Mouse (Mus musculus) kidney, postnatal 36 days (tissue): ENCODE measurements around the gene Plekhm2.

Source experiments
- DNase-seq, 2 experiments: peaks; one replicate each; pipeline ENCODE4 v3.0.0; 2021 to 2022; ENCODE audit warnings: mixed read lengths in 2 of 2

The Plekhm2 gene

GRCm38 (mm10) chr4:141664799-141665198 lies at the start of gene Plekhm2:
TSS of gene Plekhm2 (minus strand) at chr4:141664899.
- DNase-seq = no peak

DNA sequence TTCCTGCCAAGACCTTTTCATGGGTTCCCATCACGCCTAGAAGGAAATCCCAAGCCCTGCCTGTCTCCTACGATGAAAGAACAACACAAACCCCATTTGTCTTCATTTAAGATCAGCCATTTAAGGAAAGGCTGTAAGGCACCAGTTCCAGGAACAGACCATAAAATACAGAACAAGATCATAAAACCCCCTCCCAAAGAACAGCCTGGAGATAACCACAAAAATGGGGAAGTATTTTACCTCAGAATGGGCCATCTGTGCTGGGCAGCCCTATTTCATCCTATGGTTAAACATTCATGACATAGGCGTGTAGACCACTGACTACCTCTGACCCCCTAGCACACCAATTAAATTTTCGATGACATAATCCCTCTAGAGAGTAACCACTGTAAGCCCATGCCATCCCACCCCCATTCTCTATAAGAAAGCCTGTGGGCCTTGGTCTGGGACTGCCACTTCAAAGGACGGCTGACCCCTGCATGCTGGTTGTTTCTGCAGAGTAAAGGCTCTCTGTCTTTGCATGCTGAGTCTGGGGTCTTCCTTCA lies 49.0 kb upstream of the Plekhm2 start:
- DNase-seq = no peak

DNA sequence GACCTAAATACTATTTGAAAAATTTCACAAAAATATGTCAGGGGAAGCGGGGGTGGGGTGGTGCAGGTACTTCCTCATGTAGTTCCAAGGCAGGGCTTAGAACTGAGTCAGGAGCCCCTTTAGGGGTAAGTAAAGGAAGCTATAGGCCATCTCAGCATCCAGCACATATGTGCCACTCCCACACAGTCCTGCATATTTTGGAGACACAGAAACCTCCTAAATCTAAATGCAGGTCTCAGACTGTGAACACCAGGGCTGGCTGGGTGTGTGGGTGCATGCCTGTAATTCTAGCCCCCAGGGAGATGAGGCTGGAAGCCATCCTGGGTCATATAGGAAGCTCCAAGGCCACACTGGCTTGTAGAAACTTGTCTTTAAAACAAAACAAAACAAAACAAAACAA lies 46.6 kb upstream of the Plekhm2 start:
- no peak for DNase-seq

- DNase-seq = no peak
Measured at GRCm38 (mm10) chr4:141708971-141709370, 44.3 kb upstream of the Plekhm2 start.

GRCm38 (mm10) chr4:141708005-141708404 lies 43.3 kb upstream of the Plekhm2 start:
- no peak for DNase-seq

DNA sequence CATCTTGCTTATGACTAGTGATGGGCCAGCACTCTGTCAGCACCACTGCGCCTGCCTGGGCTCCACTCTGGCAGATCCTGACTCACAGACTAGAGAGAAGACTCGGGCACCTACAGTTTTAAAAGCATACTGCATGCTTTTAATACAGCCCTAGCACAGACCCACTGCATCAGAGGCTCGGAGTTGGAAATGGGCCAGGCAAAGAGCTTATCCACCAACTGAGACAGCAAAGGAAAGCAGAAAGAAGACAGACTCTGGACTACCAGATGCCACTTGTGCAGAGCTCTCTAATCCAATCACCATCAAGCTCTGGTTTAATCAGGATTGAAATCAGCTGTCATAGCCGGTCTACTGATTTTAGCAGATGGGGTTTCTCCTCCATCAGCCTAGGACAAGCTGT lies 40.6 kb upstream of the Plekhm2 start:
- no peak for DNase-seq

DNA sequence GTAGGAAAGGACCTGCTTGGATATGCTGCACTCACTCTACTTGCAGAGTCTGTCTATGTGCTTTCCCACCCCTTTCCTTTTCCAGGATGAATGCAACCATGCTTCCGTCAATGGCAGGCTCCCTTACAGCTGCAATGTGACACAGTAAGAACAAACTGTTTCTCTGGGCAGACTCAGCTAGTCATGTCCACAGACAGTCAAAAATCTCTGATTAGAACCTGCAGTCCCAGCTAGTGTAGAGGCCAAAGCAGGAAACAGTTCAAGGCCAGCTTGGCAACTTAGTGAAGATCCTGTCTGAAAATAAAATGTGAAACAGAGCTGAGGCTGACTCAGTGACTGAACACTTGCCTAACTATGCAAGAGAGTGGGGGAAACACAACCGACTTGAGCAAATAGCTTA lies 39.9 kb upstream of the Plekhm2 start:
- no peak for DNase-seq

GRCm38 (mm10) chr4:141694719-141695118 lies 30.0 kb upstream of the Plekhm2 start:
- DNase-seq = no peak

DNA sequence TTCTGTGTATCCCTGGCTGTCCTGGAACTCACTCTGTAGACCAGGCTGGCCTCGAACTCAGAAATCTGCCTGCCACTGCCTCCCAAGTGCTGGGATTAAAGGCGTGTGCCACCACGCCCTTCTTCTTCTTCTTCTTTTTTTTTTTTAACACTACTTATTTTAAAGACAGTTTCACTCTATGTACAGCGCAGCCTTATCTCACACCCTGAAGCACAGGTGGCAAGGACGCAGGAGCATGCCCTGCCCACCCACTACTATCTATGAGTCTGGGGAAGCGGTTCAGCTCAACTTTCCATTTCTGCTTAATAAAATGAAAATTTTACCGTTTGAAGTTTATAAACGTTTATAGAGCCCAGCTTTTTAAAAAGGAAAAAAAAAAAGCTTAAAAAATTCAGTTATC lies 23.8 kb upstream of the Plekhm2 start:
- DNase-seq = no peak

- DNase-seq = no peak
Measured at GRCm38 (mm10) chr4:141686525-141686924, 21.8 kb upstream of the Plekhm2 start.

GRCm38 (mm10) chr4:141686093-141686492 lies 21.4 kb upstream of the Plekhm2 start:
- no peak for DNase-seq

DNA sequence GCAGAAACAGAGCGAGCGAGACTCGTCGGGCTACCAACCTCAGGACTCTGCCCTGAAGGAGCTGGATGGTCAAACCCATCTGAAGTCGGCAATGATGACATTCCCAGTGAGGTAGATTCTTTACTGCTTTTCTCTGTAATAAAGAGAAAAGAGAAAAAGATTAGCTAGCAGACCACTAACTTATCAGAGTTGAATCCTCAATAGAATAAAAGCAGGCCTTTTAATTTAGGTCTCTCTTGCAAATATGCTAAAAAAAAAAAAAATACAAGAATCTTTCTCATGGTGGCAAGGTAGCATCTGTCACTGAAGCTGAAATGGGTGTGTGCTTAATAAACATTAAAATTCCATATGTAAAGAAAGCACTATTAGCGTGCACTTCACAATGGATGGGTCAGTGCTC lies 20.8 kb upstream of the Plekhm2 start, which contains the start of gene Rsc1a1:
TSS of gene Rsc1a1 (minus strand) at position 101 of the 400 bp plus-strand sequence.
- DNase-seq = no peak

- no peak for DNase-seq
Measured at GRCm38 (mm10) chr4:141682706-141683230, 18.1 kb upstream of the Plekhm2 start.

- DNase-seq = peak in 1 of 2 experiments; percentile 23
Measured at GRCm38 (mm10) chr4:141681767-141682166, 17.1 kb upstream of the Plekhm2 start.

GRCm38 (mm10) chr4:141680892-141681291 lies 16.2 kb upstream of the Plekhm2 start:
- DNase-seq = no peak

DNA sequence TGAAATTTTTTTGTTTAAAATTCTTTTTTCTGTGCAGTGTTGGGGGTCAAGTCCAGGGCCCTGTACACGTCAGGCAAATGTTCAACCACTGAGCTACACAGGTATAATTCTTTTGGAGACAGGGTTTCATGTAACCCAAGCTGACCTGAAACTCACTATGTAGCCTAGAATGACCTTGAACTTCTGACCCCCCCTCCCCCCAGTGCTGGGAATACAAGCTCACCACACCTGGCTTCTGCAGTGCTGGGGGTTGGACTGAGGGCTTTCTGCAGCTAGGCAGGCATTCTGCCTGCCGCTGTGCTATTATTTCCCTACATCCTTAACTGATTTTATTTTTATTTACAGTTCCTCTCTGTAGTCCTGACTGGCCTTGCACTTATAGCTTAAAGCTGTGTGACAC lies 14.3 kb upstream of the Plekhm2 start:
- DNase-seq = no peak

GRCm38 (mm10) chr4:141676462-141676979 lies 11.8 kb upstream of the Plekhm2 start:
- DNase-seq = no peak

DNA sequence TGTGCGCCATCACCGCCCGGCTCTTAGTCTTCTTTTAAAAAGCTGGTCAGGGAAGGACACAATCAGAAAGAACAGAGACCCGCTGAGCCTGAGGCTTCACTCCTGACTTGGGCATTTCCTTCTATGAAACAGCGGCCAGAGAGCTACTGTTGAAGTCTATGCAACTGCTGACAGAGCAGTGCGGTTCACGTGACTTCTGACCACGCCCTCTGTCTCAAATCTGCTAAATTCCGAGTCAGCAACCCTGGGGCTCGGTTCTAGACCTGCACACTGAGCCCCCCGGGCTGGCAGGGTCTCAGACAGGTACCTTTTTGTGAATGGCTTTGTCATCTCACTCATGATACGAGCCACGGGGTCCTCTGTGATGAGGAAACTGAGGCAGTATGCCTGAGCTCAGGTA lies 7.6 kb upstream of the Plekhm2 start:
- DNase-seq = peak; percentile 31 to 55

GRCm38 (mm10) chr4:141671389-141671788 lies 6.7 kb upstream of the Plekhm2 start:
- no peak for DNase-seq

- DNase-seq = no peak
Measured at GRCm38 (mm10) chr4:141669898-141670712, 5.4 kb upstream of the Plekhm2 start.

- DNase-seq = peak; percentile 76 to 90
Measured at GRCm38 (mm10) chr4:141664011-141664745, 521 bp downstream of the Plekhm2 start.

- peak; percentile 28 to 49 for DNase-seq
Measured at GRCm38 (mm10) chr4:141663122-141663931, 1.4 kb downstream of the Plekhm2 start.
